Comparison of ENCODE assay signal across 14 mouse cellular contexts in the genomic region with DNA sequence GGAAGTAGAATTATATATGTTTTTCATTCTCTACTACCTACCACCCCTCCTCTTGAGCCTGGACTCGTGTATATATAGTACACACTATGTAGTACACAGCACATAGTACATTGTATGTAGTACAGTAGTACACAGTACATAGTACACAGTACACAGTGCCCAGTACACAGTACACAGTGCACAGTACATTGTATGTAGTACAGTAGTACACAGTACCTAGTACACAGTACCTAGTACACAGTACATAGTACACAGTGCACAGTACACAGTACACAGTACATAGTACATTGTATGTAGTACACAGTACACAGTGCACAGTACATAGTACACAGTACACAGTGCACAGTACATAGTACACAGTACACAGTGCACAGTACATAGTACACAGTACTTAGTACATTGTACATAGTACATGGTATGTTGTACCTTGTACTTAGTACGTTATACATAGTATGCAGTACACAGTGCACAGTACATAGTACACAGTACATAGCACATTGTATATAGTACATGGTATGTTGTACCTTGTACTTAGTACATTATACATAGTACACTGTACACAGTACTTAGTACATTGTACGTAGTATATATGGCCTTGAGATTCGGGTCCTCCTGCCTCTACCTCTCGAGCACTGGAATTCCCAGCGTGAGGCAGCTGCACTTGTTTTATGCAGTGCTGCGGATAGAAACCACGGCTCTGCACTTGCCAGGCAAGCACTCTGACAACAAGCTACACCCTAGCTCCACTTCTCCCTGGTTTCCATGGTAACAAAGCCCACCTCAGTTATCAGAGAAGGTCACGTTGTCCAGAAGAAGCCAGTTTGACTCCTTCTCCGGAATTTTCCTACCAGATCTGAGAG. TPM values are rescaled to one million over a fixed set of nuclear protein-coding genes. Genes with fewer than 3 reads are reported as not detected.
DNase-seq lines count a peak whose midpoint lies in the region; ATAC-seq lines count a peak whose summit lies in the region.
"Had no signal": no experiment of that assay in that cellular context is flagged by ENCODE, and none has a peak within 500 bp of the region (broad histone marks: within the 10 kb centered on the region; RNA-seq: fewer than 3 reads in every experiment).

No protein-coding gene starts in this region.

- ATAC-seq in embryonic facial prominence, embryonic 11.5 days (replicated peaks; ENCODE audit: insufficient number of reproducible peaks, low FRiP score, low TSS enrichment, low read depth) = 0 out of 2 replicates have a peak, but pooled peaks have one; percentile 52
- no peak for ATAC-seq in megakaryocyte, adult 5-6 weeks (ENCODE audit: poor library complexity, severe bottlenecking)
- ATAC-seq in hindbrain, embryonic 15.5 days (ENCODE audit: low FRiP score, low read depth) = peak; percentile 81
- ATAC-seq: activated CD4-positive, CD25-positive, alpha-beta regulatory T cell, adult 4 months had no signal

- no peak for DNase-seq in embryonic facial prominence, embryonic 11.5 days (ENCODE audit: low spot score)
- no peak for DNase-seq in embryonic facial prominence, embryonic 10.5 days (ENCODE audit: low spot score)
- DNase-seq in retina, embryonic 14.5 days (ENCODE audit: low spot score) = peak; percentile 11
- no peak for DNase-seq in thymus, postnatal 14 days
- no peak for DNase-seq in frontal cortex, postnatal 25 days (ENCODE audit: low spot score in 2 of 2)
- DNase-seq: cerebellum, postnatal 36 days; kidney, postnatal 10 days; layer of hippocampus, postnatal 36 days; thymus, postnatal 25 days had no signal

- WGBS in embryonic facial prominence, embryonic 11.5 days = 74% methylated on average over 10 of the region's 10 CpGs
- WGBS in embryonic facial prominence, embryonic 10.5 days = 80% methylated on average over 10 of the region's 10 CpGs
- 55% methylated on average over 10 of the region's 10 CpGs for WGBS in hindbrain, embryonic 15.5 days

- no peak overlapping the region for H3K4me2 ChIP-seq in embryonic facial prominence, embryonic 11.5 days (ENCODE audit: low read depth, low read length)
- H3K4me2 ChIP-seq in hindbrain, embryonic 15.5 days = no peak overlapping the region
- H3K4me2 ChIP-seq: limb, embryonic 15.5 days had no signal

- H3K27ac ChIP-seq in embryonic facial prominence, embryonic 11.5 days (replicated peaks; ENCODE audit: low read depth, low read length) = no peak overlapping the region
- no peak overlapping the region for H3K27ac ChIP-seq in embryonic facial prominence, embryonic 10.5 days (replicated peaks)
- H3K27ac ChIP-seq in hindbrain, embryonic 15.5 days (replicated peaks) = 0 out of 2 replicates have a peak overlapping the region, but pooled peaks have one; percentile 49
- H3K27ac ChIP-seq: limb, embryonic 15.5 days had no signal

- no peaks in the 10 kb centered on the region for H3K4me1 ChIP-seq in embryonic facial prominence, embryonic 11.5 days (ENCODE audit: control insufficient read depth, insufficient read depth, low read length)
- H3K4me1 ChIP-seq in embryonic facial prominence, embryonic 10.5 days = peaks cover 24% of the 10 kb centered on the region
- no peaks in the 10 kb centered on the region for H3K4me1 ChIP-seq in megakaryocyte, embryonic 14.5 days
- peaks cover 17% of the 10 kb centered on the region for H3K4me1 ChIP-seq in hindbrain, embryonic 15.5 days (replicated peaks)

- H3K4me3 ChIP-seq in embryonic facial prominence, embryonic 11.5 days (ENCODE audit: low read depth, low read length) = no peak overlapping the region
- H3K4me3 ChIP-seq in embryonic facial prominence, embryonic 10.5 days = no peak overlapping the region
- peak overlapping the region; percentile 55 for H3K4me3 ChIP-seq in megakaryocyte, embryonic 14.5 days (replicated peaks)
- H3K4me3 ChIP-seq in hindbrain, embryonic 15.5 days = no peak overlapping the region
- H3K4me3 ChIP-seq: limb, embryonic 15.5 days had no signal

- H3K27me3 ChIP-seq in embryonic facial prominence, embryonic 11.5 days (ENCODE audit: control insufficient read depth, insufficient read depth, low read length) = no peaks in the 10 kb centered on the region
- no peaks in the 10 kb centered on the region for H3K27me3 ChIP-seq in embryonic facial prominence, embryonic 10.5 days (replicated peaks; ENCODE audit: low read depth, poor library complexity, severe bottlenecking)
- H3K27me3 ChIP-seq in megakaryocyte, embryonic 14.5 days (replicated peaks) = peaks cover 3% of the 10 kb centered on the region
- H3K27me3 ChIP-seq in hindbrain, embryonic 15.5 days = no peaks in the 10 kb centered on the region
- H3K27me3 ChIP-seq: limb, embryonic 15.5 days had no signal

- H3K36me3 ChIP-seq in embryonic facial prominence, embryonic 11.5 days (replicated peaks; ENCODE audit: control insufficient read depth, insufficient read depth, low read depth, low read length) = no peaks in the 10 kb centered on the region
- no peaks in the 10 kb centered on the region for H3K36me3 ChIP-seq in embryonic facial prominence, embryonic 10.5 days (replicated peaks)
- no peaks in the 10 kb centered on the region for H3K36me3 ChIP-seq in megakaryocyte, embryonic 14.5 days (replicated peaks; ENCODE audit: low read length)
- no peaks in the 10 kb centered on the region for H3K36me3 ChIP-seq in hindbrain, embryonic 15.5 days
- H3K36me3 ChIP-seq: limb, embryonic 15.5 days had no signal

- H3K9me3 ChIP-seq in embryonic facial prominence, embryonic 11.5 days (replicated peaks; ENCODE audit: control insufficient read depth, low read length) = no peaks in the 10 kb centered on the region
- no peaks in the 10 kb centered on the region for H3K9me3 ChIP-seq in embryonic facial prominence, embryonic 10.5 days
- no peaks in the 10 kb centered on the region for H3K9me3 ChIP-seq in megakaryocyte, embryonic 14.5 days
- no peaks in the 10 kb centered on the region for H3K9me3 ChIP-seq in hindbrain, embryonic 15.5 days
- H3K9me3 ChIP-seq: limb, embryonic 15.5 days had no signal

- H3K9ac ChIP-seq in embryonic facial prominence, embryonic 11.5 days (replicated peaks; ENCODE audit: low read length) = no peak overlapping the region
- no peak overlapping the region for H3K9ac ChIP-seq in hindbrain, embryonic 15.5 days
- H3K9ac ChIP-seq: limb, embryonic 15.5 days had no signal

RNA-seq across cellular contexts. Expression of a gene that starts 34.9 kb away (rescaled TPM):
- polyA plus RNA-seq in embryonic facial prominence, embryonic 11.5 days (2014; fragmentation: Nextera tagmentation; extraction: Ambion mirVana) = 5.9 TPM in 2 replicates
- polyA plus RNA-seq in embryonic facial prominence, embryonic 10.5 days (2016; fragmentation: Nextera tagmentation; extraction: Ambion mirVana) = 3.3 and 3.9 TPM in 2 replicates
- polyA plus RNA-seq in megakaryocyte, embryonic 14.5 days (2012; ENCODE audit: insufficient read depth, low replicate concordance) = not detected in 2 replicates
- total RNA-seq in megakaryocyte, adult 5-6 weeks (2015) = 0.27 and 0.84 TPM in 2 replicates
- total RNA-seq in megakaryocyte, adult 5-6 weeks (2017) = 0.07 TPM in 1 of 2 replicates, not detected in the other
- 10.2 and 11.2 TPM in 2 replicates for polyA plus RNA-seq in hindbrain, embryonic 15.5 days (2015; fragmentation: Nextera tagmentation; extraction: Ambion mirVana)

RNA-seq across cellular contexts. Expression of a gene that starts 35.0 kb away (rescaled TPM):
- 3.0 and 4.3 TPM in 2 replicates for polyA plus RNA-seq in embryonic facial prominence, embryonic 11.5 days (2014; fragmentation: Nextera tagmentation; extraction: Ambion mirVana)
- polyA plus RNA-seq in embryonic facial prominence, embryonic 10.5 days (2016; fragmentation: Nextera tagmentation; extraction: Ambion mirVana) = 2.3 and 4.3 TPM in 2 replicates
- polyA plus RNA-seq in megakaryocyte, embryonic 14.5 days (2012; ENCODE audit: insufficient read depth, low replicate concordance) = 0.77 and 2.2 TPM in 2 replicates
- 20.1 and 23.2 TPM in 2 replicates for total RNA-seq in megakaryocyte, adult 5-6 weeks (2015)
- 3.2 and 5.8 TPM in 2 replicates for total RNA-seq in megakaryocyte, adult 5-6 weeks (2017)
- 5.5 and 5.7 TPM in 2 replicates for polyA plus RNA-seq in hindbrain, embryonic 15.5 days (2015; fragmentation: Nextera tagmentation; extraction: Ambion mirVana)
